Mouse (Mus musculus) forebrain, embryonic 13.5 days (tissue): Measurements from ENCODE around the gene Mecom. TPM values are rescaled to one million over a fixed set of nuclear protein-coding genes. Genes with fewer than 3 reads are reported as not detected.

Source experiments
- ATAC-seq: fragments of 200-750 bp; cut with Nextera tagmentation; 2 replicates; pipeline ENCODE4 v1.8.0; 2017
- H3K27ac ChIP-seq: fragments of 300-500 bp; sonication (generic); 2 replicates; pipeline ENCODE4 v1.5.1; 2015; ENCODE audit warnings: inconsistent platforms, mild to moderate bottlenecking, moderate library complexity
- H3K27me3 ChIP-seq: fragments of 300-500 bp; sonication (generic); 2 replicates; pipeline ENCODE4 v1.6.1; 2015; ENCODE audit warnings: mild to moderate bottlenecking, inconsistent platforms
- H3K36me3 ChIP-seq: fragments of 300-500 bp; sonication (generic); 2 replicates; pipeline ENCODE4 v1.6.1; 2015; ENCODE audit warnings: mild to moderate bottlenecking, inconsistent platforms; ENCODE audit not compliant: poor library complexity, severe bottlenecking
- H3K4me1 ChIP-seq: fragments of 300-500 bp; sonication (generic); 2 replicates; pipeline ENCODE4 v1.6.1; 2015; ENCODE audit warnings: inconsistent platforms
- H3K4me2 ChIP-seq: fragments of 300-500 bp; sonication (generic); 2 replicates; pipeline ENCODE4 v1.6.1; 2015; ENCODE audit warnings: inconsistent platforms, mild to moderate bottlenecking, moderate library complexity
- H3K4me3 ChIP-seq: fragments of 300-500 bp; sonication (generic); 2 replicates; pipeline ENCODE4 v1.5.1; 2015; ENCODE audit warnings: mild to moderate bottlenecking, inconsistent platforms
- H3K9ac ChIP-seq: fragments of 300-500 bp; sonication (generic); 2 replicates; pipeline ENCODE4 v1.6.1; 2015; ENCODE audit warnings: mild to moderate bottlenecking, inconsistent platforms
- H3K9me3 ChIP-seq: fragments of 300-500 bp; sonication (generic); replicated peaks from 2 replicates; pipeline ENCODE4 v1.6.1; 2016; ENCODE audit warnings: inconsistent platforms
- WGBS: fragments of 180-500 bp; shearing (Covaris S2); methylation state at CpG from one replicate; pipeline ENCODE4 v1.1.7; 2015; 5-methylcytosine and 5-hydroxymethylcytosine counted together
- polyA plus RNA-seq: library from polyadenylated mRNA; unstranded; fragments of >200 nt; fragmentation: Nextera tagmentation; extraction: Ambion mirVana; gene quantifications from 2 replicates; pipeline ENCODE4 v1.2.1, GENCODE M21; 2015

Gene Mecom
- polyA plus RNA-seq, 1 experiment from 2014 or later = 3.7 TPM

- no peak overlapping the region for H3K4me3 ChIP-seq
- H3K4me1 ChIP-seq = no peaks in the 10 kb centered on the region
- H3K4me2 ChIP-seq = no peak overlapping the region
- no peaks in the 10 kb centered on the region for H3K27me3 ChIP-seq
- 86% methylated on average over 2 of the region's 2 CpGs for WGBS
- H3K9ac ChIP-seq = no peak overlapping the region
- no peaks in the 10 kb centered on the region for H3K9me3 ChIP-seq
- no peak for ATAC-seq
- H3K36me3 ChIP-seq = no peaks in the 10 kb centered on the region
- H3K27ac ChIP-seq = no peak overlapping the region
Measured at GRCm38 (mm10) chr3:30198854-30199253, 349.0 kb downstream of the Mecom start.

GRCm38 (mm10) chr3:30198227-30198626 lies 349.6 kb downstream of the Mecom start:
- Histone ChIP-seq H3K4me2 (no peak overlapping the region), H3K27me3 (no peaks in the 10 kb centered on the region), H3K9ac (no peak overlapping the region), H3K36me3 (no peaks in the 10 kb centered on the region), H3K4me1 (no peaks in the 10 kb centered on the region), H3K4me3 (no peak overlapping the region), H3K27ac (no peak overlapping the region), H3K9me3 (no peaks in the 10 kb centered on the region)
- no peak for ATAC-seq
- WGBS = 87% methylated on average over 5 of the region's 5 CpGs

DNA sequence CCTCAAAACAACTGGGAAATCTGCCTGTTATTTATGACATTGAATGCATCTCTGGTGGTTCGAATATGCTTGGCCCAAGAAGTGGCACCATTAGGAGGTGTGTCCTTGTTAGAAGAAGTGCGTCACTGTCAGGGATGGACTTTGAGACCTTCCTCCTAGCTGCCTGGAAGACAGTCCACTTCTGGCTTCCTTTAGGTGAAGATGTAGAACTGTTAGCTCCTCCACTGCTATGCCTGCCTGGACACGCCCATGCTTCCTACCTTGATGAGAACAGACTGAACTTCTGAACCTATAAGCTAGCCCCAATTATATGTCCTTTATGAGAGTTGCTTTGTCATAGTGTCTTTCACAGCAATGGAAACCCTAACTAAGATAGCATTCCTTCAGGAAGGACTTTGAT lies 352.6 kb downstream of the Mecom start:
- no peak for ATAC-seq
- Histone ChIP-seq H3K4me3 (no peak overlapping the region), H3K4me2 (no peak overlapping the region), H3K4me1 (no peaks in the 10 kb centered on the region), H3K27me3 (no peaks in the 10 kb centered on the region), H3K9me3 (no peaks in the 10 kb centered on the region), H3K36me3 (no peaks in the 10 kb centered on the region), H3K9ac (no peak overlapping the region), H3K27ac (no peak overlapping the region)
- WGBS = 90% methylated on average over 3 of the region's 3 CpGs

DNA sequence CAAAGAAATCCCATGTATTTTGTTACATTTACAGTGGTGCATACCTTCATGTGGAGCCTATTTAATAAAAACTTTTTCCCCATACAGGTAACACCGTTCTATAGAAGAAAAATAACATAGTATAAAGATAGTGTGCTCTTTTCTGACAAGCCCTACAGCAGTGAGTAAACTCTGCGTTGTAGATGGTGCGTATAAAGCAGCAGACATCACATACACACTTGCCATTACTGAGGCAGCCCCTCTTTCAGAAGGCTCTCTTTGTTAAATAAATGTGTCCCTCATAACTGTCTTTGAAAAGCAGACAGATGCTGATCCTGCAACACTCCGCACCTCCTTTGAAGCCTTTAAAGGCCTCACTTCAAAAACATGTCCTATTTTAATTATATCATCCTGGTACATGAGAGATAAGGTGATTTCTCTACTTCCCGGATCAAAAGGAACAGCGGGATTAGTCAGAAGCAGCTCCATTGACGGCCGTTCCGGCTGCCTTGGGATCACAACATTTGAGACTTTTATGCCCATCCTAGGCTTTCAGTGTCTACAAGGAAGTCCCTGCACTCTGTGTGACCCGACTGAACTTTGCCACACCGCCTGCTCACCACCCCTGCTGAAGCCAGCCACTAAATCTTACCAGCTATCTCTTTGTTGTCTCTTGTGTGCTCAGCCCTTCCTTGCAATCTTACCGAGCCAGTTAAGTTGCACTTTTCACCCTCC lies 355.4 kb downstream of the Mecom start:
- Histone ChIP-seq H3K36me3 (no peaks in the 10 kb centered on the region), H3K4me1 (peaks cover 6% of the 10 kb centered on the region), H3K4me3 (no peak overlapping the region), H3K27ac (no peak overlapping the region), H3K4me2 (no peak overlapping the region), H3K9ac (no peak overlapping the region), H3K27me3 (no peaks in the 10 kb centered on the region), H3K9me3 (no peaks in the 10 kb centered on the region)
- no peak for ATAC-seq
- WGBS = 50% methylated on average over 12 of the region's 12 CpGs

- ATAC-seq = no peak
- WGBS = 84% methylated on average over 2 of the region's 2 CpGs
- Histone ChIP-seq H3K4me3 (no peak overlapping the region), H3K4me1 (peaks cover 6% of the 10 kb centered on the region), H3K27me3 (no peaks in the 10 kb centered on the region), H3K9me3 (no peaks in the 10 kb centered on the region), H3K36me3 (no peaks in the 10 kb centered on the region), H3K27ac (no peak overlapping the region), H3K4me2 (no peak overlapping the region), H3K9ac (no peak overlapping the region)
Measured at GRCm38 (mm10) chr3:30189325-30189724, 358.5 kb downstream of the Mecom start.

- no peaks in the 10 kb centered on the region for H3K9me3 ChIP-seq
- no peak overlapping the region for H3K27ac ChIP-seq
- H3K4me2 ChIP-seq = no peak overlapping the region
- H3K36me3 ChIP-seq = no peaks in the 10 kb centered on the region
- no peak overlapping the region for H3K4me3 ChIP-seq
- H3K4me1 ChIP-seq = peaks cover 6% of the 10 kb centered on the region
- ATAC-seq = no peak
- 57% methylated on average over 5 of the region's 5 CpGs for WGBS
- H3K27me3 ChIP-seq = no peaks in the 10 kb centered on the region
- no peak overlapping the region for H3K9ac ChIP-seq
Measured at GRCm38 (mm10) chr3:30187812-30188469, 359.9 kb downstream of the Mecom start.

DNA sequence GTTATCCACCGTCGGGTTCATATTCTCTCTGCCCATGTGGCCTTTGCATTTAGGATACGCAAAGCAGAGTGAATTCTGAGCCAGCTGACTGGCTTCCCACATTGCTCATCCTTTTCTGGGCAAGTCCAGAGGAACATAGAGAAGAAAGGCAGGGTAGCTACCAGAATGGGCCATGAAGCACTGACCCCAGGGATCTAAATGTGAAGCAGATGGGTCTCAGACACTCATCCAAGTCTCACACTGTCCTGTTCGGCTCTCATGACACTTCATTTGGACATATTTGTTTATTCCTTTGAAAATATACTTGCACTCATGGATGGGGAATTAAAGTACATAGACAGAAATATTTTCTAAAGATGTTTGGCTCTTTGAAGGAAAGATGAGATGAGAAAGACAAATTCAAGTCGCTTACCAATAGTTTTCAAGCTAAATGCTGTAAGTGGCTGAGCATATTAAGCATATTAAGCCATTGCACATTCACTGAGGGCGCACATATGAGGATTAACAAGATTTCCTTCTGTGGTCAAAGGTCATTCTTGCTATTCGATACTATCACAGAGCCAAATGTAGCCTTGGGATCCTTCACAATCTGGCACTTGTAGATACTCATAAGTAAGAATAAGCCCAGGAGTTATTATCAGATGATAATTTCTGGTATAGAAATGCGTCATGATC lies 365.9 kb downstream of the Mecom start:
- no peaks in the 10 kb centered on the region for H3K27me3 ChIP-seq
- WGBS = 91% methylated on average over 8 of the region's 8 CpGs
- no peak overlapping the region for H3K4me2 ChIP-seq
- no peak overlapping the region for H3K9ac ChIP-seq
- no peaks in the 10 kb centered on the region for H3K36me3 ChIP-seq
- H3K27ac ChIP-seq = no peak overlapping the region
- H3K4me1 ChIP-seq = no peaks in the 10 kb centered on the region
- no peak overlapping the region for H3K4me3 ChIP-seq
- ATAC-seq = no peak
- H3K9me3 ChIP-seq = no peaks in the 10 kb centered on the region

DNA sequence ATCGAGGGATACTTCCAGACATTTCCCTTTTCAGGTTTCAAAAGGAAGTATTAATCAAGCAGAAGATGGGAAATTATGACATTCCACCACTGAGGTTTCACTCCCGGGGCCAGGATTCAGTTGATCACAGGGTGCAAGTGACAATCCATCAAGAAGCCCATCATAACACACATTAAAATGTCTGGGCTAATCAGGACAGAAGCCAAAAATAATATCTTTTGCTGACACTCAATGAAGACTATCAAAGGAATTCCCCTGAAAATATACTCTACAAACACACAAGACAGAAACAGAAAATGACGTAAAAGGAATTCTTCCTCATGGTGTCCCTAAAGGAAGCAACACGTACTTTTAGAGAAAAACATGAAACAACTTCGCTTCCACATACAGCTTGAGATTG lies 371.2 kb downstream of the Mecom start:
- ATAC-seq = no peak
- H3K4me2 ChIP-seq = no peak overlapping the region
- H3K27me3 ChIP-seq = no peaks in the 10 kb centered on the region
- WGBS = 93% methylated on average over 5 of the region's 5 CpGs
- H3K4me3 ChIP-seq = no peak overlapping the region
- H3K27ac ChIP-seq = no peak overlapping the region
- H3K9ac ChIP-seq = no peak overlapping the region
- no peaks in the 10 kb centered on the region for H3K4me1 ChIP-seq
- no peaks in the 10 kb centered on the region; the same call in 1 of the 2 replicates for H3K9me3 ChIP-seq
- H3K36me3 ChIP-seq = no peaks in the 10 kb centered on the region

GRCm38 (mm10) chr3:30173812-30174211 lies 374.0 kb downstream of the Mecom start:
- no peaks in the 10 kb centered on the region; the same call in 1 of the 2 replicates for H3K9me3 ChIP-seq
- no peak overlapping the region for H3K27ac ChIP-seq
- H3K4me1 ChIP-seq = no peaks in the 10 kb centered on the region
- no peaks in the 10 kb centered on the region for H3K27me3 ChIP-seq
- no peak overlapping the region for H3K4me2 ChIP-seq
- H3K4me3 ChIP-seq = no peak overlapping the region
- 93% methylated on average over 3 of the region's 3 CpGs for WGBS
- no peak overlapping the region for H3K9ac ChIP-seq
- H3K36me3 ChIP-seq = no peaks in the 10 kb centered on the region
- no peak for ATAC-seq

DNA sequence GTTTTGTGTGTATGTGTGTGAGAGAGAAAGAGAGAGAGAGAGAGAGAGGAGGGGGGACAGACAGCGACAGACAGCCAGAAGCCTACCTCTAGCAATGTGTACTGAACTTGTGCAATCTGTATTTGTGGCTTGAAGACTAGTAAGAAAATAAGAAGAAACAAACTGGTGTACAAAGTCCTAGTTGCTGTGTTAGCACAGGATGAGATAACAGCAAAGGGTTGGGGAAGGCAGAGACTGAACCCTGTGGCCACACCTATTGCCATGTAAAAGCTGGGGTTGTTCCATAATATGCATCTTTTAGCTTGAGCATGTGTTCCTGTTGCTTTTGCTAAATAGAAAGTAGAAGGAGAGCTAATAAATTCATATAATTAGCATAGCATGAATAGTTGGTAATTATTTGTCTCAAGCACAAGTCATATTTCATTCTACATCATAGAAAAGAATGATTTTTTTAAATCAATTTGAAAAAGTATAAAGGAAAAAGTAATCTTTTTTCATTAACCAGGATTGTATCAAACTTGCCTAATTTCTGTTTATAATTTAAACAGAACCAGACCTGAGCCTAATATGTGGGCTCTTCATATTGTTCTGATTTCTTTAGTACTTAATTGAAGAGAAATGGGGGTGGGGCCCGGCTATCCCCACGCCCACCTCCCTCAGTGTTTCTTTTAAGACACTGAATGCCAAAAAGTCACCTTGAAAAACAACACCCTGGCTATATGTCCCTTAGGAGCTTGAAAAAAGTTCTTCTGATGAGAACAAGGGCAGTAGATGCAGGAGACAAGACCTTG lies 379.2 kb downstream of the Mecom start:
- Histone ChIP-seq H3K4me1 (no peaks in the 10 kb centered on the region), H3K27me3 (no peaks in the 10 kb centered on the region), H3K9ac (no peak overlapping the region), H3K4me3 (no peak overlapping the region), H3K9me3 (no peaks in the 10 kb centered on the region), H3K4me2 (no peak overlapping the region), H3K36me3 (no peaks in the 10 kb centered on the region), H3K27ac (no peak overlapping the region)
- WGBS = 86% methylated on average over 3 of the region's 3 CpGs
- ATAC-seq = no peak

DNA sequence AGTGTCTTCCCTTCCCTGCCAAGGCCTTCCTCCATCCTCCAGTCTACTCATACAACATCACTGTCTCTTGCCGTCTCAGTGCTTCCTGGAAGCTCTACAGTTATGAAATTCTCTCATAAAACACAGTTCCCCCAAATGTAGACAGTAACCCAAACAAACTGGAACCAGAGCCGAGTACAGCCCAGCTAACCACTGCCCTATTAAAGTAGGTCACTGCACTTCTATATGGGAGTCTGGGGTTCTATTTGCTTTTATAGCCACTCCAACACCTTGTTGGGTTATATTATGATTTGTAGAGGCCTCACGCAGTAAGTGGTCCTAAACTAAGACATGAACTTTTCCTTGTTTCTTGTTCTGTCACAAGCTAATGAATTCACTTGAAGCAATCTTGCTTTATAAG lies 380.8 kb downstream of the Mecom start:
- Histone ChIP-seq H3K9me3 (no peaks in the 10 kb centered on the region), H3K4me2 (no peak overlapping the region), H3K4me1 (no peaks in the 10 kb centered on the region), H3K27me3 (peaks cover 2% of the 10 kb centered on the region; the same call in 1 of the 2 replicates), H3K27ac (no peak overlapping the region), H3K9ac (no peak overlapping the region), H3K4me3 (no peak overlapping the region), H3K36me3 (no peaks in the 10 kb centered on the region)
- 97% methylated on average over 3 of the region's 3 CpGs for WGBS
- ATAC-seq = no peak

DNA sequence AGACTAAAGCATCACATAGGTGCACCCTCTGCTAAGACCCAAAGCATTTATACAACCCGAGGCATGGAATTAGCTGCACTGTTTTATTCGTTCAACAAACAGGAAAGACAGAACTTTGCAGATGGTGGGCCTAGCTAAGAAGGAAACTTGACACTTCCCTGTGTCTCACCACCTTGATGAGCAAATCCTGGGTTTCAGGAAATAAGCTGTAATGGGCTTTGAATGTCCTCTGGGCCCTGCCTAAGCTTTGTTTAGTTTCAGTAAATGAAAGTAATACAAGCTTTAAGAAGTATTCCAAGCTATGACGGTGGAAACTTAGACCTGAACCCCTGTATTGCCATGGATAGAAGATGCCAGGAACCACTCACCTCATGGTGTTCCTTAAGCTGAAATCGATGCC lies 383.0 kb downstream of the Mecom start:
- no peak overlapping the region for H3K27ac ChIP-seq
- WGBS = 80% methylated on average over 4 of the region's 4 CpGs
- H3K4me1 ChIP-seq = no peaks in the 10 kb centered on the region
- no peak for ATAC-seq
- H3K9me3 ChIP-seq = no peaks in the 10 kb centered on the region
- H3K4me3 ChIP-seq = no peak overlapping the region
- no peaks in the 10 kb centered on the region for H3K36me3 ChIP-seq
- peaks cover 20% of the 10 kb centered on the region for H3K27me3 ChIP-seq
- H3K9ac ChIP-seq = no peak overlapping the region
- H3K4me2 ChIP-seq = no peak overlapping the region
